Mouse (Mus musculus): ENCODE measurements around the gene Prpf31.

DNA sequence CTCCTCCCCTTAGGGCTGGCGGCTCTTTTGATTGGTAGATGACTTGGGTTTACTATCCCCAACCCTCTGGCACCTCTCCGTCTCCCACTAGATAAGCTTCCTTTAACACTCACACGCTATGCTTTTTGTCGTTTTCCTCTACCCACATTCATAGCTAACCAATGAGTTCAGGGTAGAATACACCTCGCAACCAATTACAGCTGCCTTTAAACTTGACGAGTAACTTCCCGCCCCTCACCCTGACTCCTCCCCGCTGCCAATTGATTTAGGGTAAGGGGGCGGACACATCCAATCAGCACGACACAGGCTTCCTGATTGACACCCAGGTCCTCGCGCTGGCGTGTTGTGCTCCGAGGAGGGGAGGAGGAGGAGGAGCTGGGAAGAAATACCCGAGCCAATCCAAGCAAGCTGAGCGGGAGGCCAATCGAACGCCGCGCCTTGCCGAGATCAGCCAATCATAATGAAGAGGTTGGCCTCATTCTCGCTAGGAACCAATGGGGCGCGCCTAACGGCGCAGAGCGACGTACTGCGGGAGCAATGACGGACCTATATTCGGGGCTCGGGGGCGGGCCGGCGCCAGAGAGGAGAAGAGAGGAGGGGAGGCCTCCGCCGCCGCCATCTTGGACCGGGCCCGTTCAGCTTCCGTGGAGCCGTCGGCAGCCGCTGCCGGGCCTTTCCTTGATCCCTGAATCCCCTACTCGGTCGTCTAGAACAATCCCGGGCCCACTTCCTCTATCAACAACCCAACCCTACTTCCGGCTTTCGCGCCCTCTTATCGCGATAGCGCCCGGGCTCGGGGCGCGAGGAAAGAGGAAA is 15.1 kb downstream of the Prpf31 start, which contains the start of gene Cnot3:
- TF ChIP-seq POLR2A (IDR thresholded peaks at IDR 0.05; ENCODE audit: control insufficient read depth in 1 of 2, insufficient read depth in 1 of 2, low read depth in 1 of 2, low read length in 2 of 2, poor library complexity in 1 of 2) = peak; percentile 36 to 76; a peak in 3 of 4 replicates
- TF ChIP-seq CTCF (IDR thresholded peaks at IDR 0.05 in 2 of 3, conservative IDR thresholded peaks at IDR 0.05 in 1 of 3; ENCODE audit: control insufficient read depth in 1 of 3, insufficient read depth in 1 of 3, low read depth in 2 of 3, low read length in 3 of 3, poor library complexity in 1 of 3, severe bottlenecking in 1 of 3) = no peak
- TF ChIP-seq ZNF384 (IDR thresholded peaks at IDR 0.05; ENCODE audit: low read depth, low read length) = no peak; the same call in 1 of the 2 replicates
- peak; percentile 72 for TF ChIP-seq NELFE (IDR thresholded peaks at IDR 0.05; ENCODE audit: low read depth, low read length)
- TF ChIP-seq JUND (IDR thresholded peaks at IDR 0.05; ENCODE audit: low read depth, low read length) = no peak
- no peak for TF ChIP-seq RCOR1 (IDR thresholded peaks at IDR 0.05; ENCODE audit: low read depth, low read length)
- no peak; the same call in 1 of the 2 replicates for TF ChIP-seq GATA1 (IDR thresholded peaks at IDR 0.05; ENCODE audit: low read depth, low read length)
- peak; percentile 38; the same call in 1 of the 2 replicates for TF ChIP-seq NRF1 (IDR thresholded peaks at IDR 0.05; ENCODE audit: insufficient read depth, low read depth, low read length, poor library complexity, severe bottlenecking)
- no peak for TF ChIP-seq ZKSCAN1 (IDR thresholded peaks at IDR 0.05; ENCODE audit: low read depth, low read length)
- no peak for TF ChIP-seq CHD1 (IDR thresholded peaks at IDR 0.05; ENCODE audit: low read depth, low read length)
- TF ChIP-seq ZMIZ1 (IDR thresholded peaks at IDR 0.05; ENCODE audit: low read depth, low read length) = peak; percentile 34; the same call in 1 of the 2 replicates

All from MEL (cell line).